Mouse (Mus musculus): ENCODE measurements around the gene Klhdc4. TPM values are rescaled to one million over a fixed set of nuclear protein-coding genes. Genes with fewer than 3 reads are reported as not detected.

The Klhdc4 gene
- polyA plus RNA-seq, 2 experiments: 15.6 to 17.0 TPM

DNA sequence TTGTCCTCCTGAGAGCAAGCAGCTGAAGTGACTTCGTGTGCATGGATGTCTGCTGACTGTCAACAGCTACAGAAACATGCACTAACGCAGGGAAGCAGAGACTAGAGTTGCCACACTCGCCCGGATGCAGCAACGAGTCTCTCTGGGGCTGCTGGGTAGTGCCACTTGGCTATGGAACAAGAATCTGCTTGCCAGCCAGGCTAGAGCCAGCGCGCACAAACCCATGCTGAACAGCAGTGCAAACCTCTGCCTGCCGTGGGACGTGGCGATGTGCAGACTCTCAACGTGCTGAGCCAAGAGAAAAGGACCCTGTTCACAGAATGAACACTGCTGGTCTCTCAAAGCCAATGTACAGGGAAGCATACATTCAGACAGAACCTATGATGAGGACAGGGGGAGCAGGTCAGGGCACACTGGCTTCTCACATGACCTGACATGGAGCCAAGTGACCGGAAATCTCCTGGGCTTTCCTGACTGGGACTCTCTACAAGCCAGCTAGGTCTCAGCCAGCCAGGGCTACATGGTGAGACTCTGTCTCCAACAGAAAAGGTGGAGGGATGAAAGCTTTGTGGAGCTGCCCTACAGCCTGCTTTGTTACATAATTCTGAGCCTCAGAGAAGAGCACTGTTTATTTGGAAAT lies 17.3 kb downstream of the Klhdc4 start:
- Histone ChIP-seq H3K4me1 (replicated peaks; ENCODE audit: control insufficient read depth in 2 of 2, insufficient read depth in 2 of 2, low read length in 1 of 2) (no peaks in the 10 kb centered on the region), H3K36me3 (replicated peaks; ENCODE audit: control insufficient read depth, insufficient read depth, low read depth) (no peaks in the 10 kb centered on the region), H3K4me2 (ENCODE audit: low read depth) (no peak overlapping the region), H3K27ac (no peak overlapping the region), H3K4me3 (ENCODE audit: insufficient read depth in 1 of 2, low read depth in 2 of 2, low read length in 2 of 2) (no peak overlapping the region), H3K9ac (replicated peaks) (no peak overlapping the region), H3K27me3 (ENCODE audit: control insufficient read depth, insufficient read depth, low read length) (no peaks in the 10 kb centered on the region), H3K9me3 (ENCODE audit: control insufficient read depth, low read length) (no peaks in the 10 kb centered on the region)
- WGBS (ENCODE audit: insufficient replicate concordance): 82% methylated on average over 12 of the region's 12 CpGs
- TF ChIP-seq CTCF (IDR thresholded peaks at IDR 0.05; ENCODE audit: low read depth) (no peak), EP300 (IDR thresholded peaks at IDR 0.05; ENCODE audit: low read depth) (no peak)
- no peak for DNase-seq (ENCODE audit: low read depth in 3 of 3, low spot score in 3 of 3)
- ATAC-seq (ENCODE audit: insufficient read depth): no peak

DNA sequence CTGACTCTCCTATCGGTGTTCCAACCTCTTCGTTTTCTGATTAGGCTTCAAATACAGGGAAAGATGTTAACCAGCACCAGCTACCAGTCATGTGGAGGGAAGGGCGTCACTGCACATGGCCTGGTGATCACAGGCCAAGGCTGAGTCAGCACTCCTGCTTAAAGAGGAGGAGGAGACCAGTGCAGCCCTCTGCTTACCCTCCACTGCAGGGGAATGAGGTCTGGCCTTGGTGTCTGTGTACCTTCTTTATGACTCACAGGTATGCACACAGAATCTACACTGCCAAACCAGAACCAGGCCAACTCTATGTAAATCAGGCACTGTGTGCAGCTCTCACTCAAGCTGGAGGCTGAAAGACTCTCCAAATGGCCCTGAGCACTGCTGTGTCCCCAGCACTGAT lies 17.9 kb downstream of the Klhdc4 start:
- DNase-seq (ENCODE audit: low read depth in 3 of 3, low spot score in 3 of 3): no peak
- no peaks in the 10 kb centered on the region for H3K9me3 ChIP-seq (ENCODE audit: control insufficient read depth, low read length)
- no peaks in the 10 kb centered on the region for H3K27me3 ChIP-seq (ENCODE audit: control insufficient read depth, insufficient read depth, low read length)
- H3K27ac ChIP-seq: no peak overlapping the region
- no peaks in the 10 kb centered on the region for H3K36me3 ChIP-seq (replicated peaks; ENCODE audit: control insufficient read depth, insufficient read depth, low read depth)
- 72% methylated on average over 3 of the region's 3 CpGs for WGBS (ENCODE audit: insufficient replicate concordance)
- no peak overlapping the region for H3K4me2 ChIP-seq (ENCODE audit: low read depth)
- H3K4me1 ChIP-seq (replicated peaks; ENCODE audit: control insufficient read depth in 2 of 2, insufficient read depth in 2 of 2, low read length in 1 of 2): no peaks in the 10 kb centered on the region
- H3K4me3 ChIP-seq (ENCODE audit: insufficient read depth in 1 of 2, low read depth in 2 of 2, low read length in 2 of 2): no peak overlapping the region
- no peak for ATAC-seq (ENCODE audit: insufficient read depth)
- no peak for TF ChIP-seq CTCF (IDR thresholded peaks at IDR 0.05; ENCODE audit: low read depth)
- no peak for TF ChIP-seq EP300 (IDR thresholded peaks at IDR 0.05; ENCODE audit: low read depth)
- H3K9ac ChIP-seq (replicated peaks): no peak overlapping the region

DNA sequence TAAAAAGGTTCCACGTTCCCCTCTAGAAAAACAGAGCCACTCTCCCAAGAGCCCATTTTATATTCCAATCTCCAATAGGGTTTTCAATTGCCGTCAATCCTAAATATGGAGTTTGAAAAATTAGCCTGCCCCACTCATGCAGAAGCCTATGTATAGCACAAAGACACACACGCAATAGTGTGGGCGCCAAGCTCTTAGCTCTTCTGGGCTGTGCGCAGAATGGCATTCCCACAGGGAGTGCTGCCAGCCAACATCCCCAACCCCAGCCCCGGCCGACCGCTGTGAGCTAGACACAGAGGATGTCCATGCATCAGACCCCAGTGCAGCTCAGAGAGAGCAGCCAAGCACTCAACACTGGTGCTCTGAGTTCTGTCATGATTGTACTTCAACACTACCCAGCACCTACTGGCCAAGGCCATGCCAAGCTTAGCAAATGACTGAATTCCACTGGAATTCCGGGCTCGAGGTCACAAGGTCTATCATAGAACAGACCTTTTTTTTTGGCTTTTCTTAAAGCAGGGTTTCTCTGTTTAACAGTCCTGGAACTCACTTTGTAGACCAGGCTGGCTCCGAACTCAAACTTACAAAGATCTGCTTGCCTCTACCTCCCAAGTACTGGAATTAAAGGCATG lies 19.7 kb downstream of the Klhdc4 start:
- 80% methylated on average over 11 of the region's 11 CpGs for WGBS (ENCODE audit: insufficient replicate concordance)

DNA sequence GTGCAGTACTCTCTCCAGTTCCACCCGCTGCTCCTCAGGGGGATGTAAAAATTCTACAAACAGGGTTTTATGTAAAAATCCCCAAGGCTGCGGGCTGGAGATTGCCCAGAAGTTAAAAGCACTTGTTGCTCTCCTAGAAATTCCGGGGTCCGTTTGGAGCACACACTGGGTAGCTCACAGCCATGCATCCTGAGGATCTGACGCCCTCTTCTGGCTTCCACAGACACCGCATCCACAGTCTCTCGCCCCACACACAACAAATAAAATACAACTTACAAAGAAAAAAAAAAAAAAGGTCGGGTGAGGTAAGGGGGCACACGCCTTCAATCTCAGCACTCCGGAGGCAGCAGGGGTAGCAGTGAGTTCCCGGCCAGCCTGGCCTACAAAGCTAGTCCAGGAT lies 21.3 kb downstream of the Klhdc4 start:
- Histone ChIP-seq H3K4me2 (ENCODE audit: low read depth) (no peak overlapping the region), H3K4me3 (ENCODE audit: insufficient read depth in 1 of 2, low read depth in 2 of 2, low read length in 2 of 2) (no peak overlapping the region), H3K36me3 (replicated peaks; ENCODE audit: control insufficient read depth, insufficient read depth, low read depth) (0 out of 2 replicates have a peak, but pooled peaks cover 3% of the 10 kb centered on the region), H3K4me1 (replicated peaks; ENCODE audit: control insufficient read depth in 2 of 2, insufficient read depth in 2 of 2, low read length in 1 of 2) (no peaks in the 10 kb centered on the region), H3K27ac (no peak overlapping the region), H3K9ac (replicated peaks) (no peak overlapping the region), H3K9me3 (ENCODE audit: control insufficient read depth, low read length) (no peaks in the 10 kb centered on the region), H3K27me3 (ENCODE audit: control insufficient read depth, insufficient read depth, low read length) (no peaks in the 10 kb centered on the region)
- DNase-seq (ENCODE audit: low read depth in 3 of 3, low spot score in 3 of 3) (no peak), ATAC-seq (ENCODE audit: insufficient read depth) (no peak)
- no peak for TF ChIP-seq CTCF (IDR thresholded peaks at IDR 0.05; ENCODE audit: low read depth)
- no peak for TF ChIP-seq EP300 (IDR thresholded peaks at IDR 0.05; ENCODE audit: low read depth)
- WGBS (ENCODE audit: insufficient replicate concordance): 63% methylated on average over 11 of the region's 11 CpGs

More for the DNA sequence above, 19.7 kb downstream of the Klhdc4 start:
- TF ChIP-seq EP300 (IDR thresholded peaks at IDR 0.05; ENCODE audit: low read depth): no peak
- no peak for TF ChIP-seq CTCF (IDR thresholded peaks at IDR 0.05; ENCODE audit: low read depth)
- H3K27ac ChIP-seq: no peak overlapping the region
- ATAC-seq (ENCODE audit: insufficient read depth) (no peak), DNase-seq (ENCODE audit: low read depth in 3 of 3, low spot score in 3 of 3) (no peak)
- no peak overlapping the region for H3K9ac ChIP-seq (replicated peaks)
- no peaks in the 10 kb centered on the region for H3K27me3 ChIP-seq (ENCODE audit: control insufficient read depth, insufficient read depth, low read length)
- H3K9me3 ChIP-seq (ENCODE audit: control insufficient read depth, low read length): no peaks in the 10 kb centered on the region
- H3K36me3 ChIP-seq (replicated peaks; ENCODE audit: control insufficient read depth, insufficient read depth, low read depth): 0 out of 2 replicates have a peak, but pooled peaks cover 3% of the 10 kb centered on the region
- H3K4me3 ChIP-seq (ENCODE audit: insufficient read depth in 1 of 2, low read depth in 2 of 2, low read length in 2 of 2): no peak overlapping the region
- H3K4me2 ChIP-seq (ENCODE audit: low read depth): no peak overlapping the region
- no peaks in the 10 kb centered on the region for H3K4me1 ChIP-seq (replicated peaks; ENCODE audit: control insufficient read depth in 2 of 2, insufficient read depth in 2 of 2, low read length in 1 of 2)

DNA sequence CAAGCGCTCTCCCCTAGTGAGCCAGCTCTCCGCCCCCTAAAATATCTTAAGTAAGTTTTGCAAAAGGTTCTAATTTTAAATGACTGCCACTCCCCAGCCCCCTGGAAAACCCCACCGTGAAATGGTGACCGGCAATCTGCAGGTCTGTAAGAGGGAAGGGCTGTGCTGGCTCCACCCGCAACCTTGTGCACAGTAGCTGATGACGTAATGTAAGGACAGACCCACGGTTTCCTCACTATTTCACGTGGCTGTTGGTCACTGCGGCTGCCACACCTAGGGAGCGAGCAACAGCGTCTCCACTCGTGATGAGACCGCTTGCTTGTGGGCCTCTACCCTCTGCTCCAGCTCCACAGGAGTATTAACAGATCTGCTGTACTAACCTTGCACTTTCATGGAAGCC lies 23.2 kb downstream of the Klhdc4 start:
- Histone ChIP-seq H3K36me3 (replicated peaks; ENCODE audit: control insufficient read depth, insufficient read depth, low read depth) (0 out of 2 replicates have a peak, but pooled peaks cover 3% of the 10 kb centered on the region), H3K4me2 (ENCODE audit: low read depth) (no peak overlapping the region), H3K9ac (replicated peaks) (no peak overlapping the region), H3K27me3 (ENCODE audit: control insufficient read depth, insufficient read depth, low read length) (no peaks in the 10 kb centered on the region), H3K27ac (no peak overlapping the region), H3K4me3 (ENCODE audit: insufficient read depth in 1 of 2, low read depth in 2 of 2, low read length in 2 of 2) (no peak overlapping the region), H3K9me3 (ENCODE audit: control insufficient read depth, low read length) (no peaks in the 10 kb centered on the region), H3K4me1 (replicated peaks; ENCODE audit: control insufficient read depth in 2 of 2, insufficient read depth in 2 of 2, low read length in 1 of 2) (no peaks in the 10 kb centered on the region)
- DNase-seq (ENCODE audit: low read depth in 3 of 3, low spot score in 3 of 3): no peak
- no peak for ATAC-seq (ENCODE audit: insufficient read depth)
- TF ChIP-seq CTCF (IDR thresholded peaks at IDR 0.05; ENCODE audit: low read depth) (no peak), EP300 (IDR thresholded peaks at IDR 0.05; ENCODE audit: low read depth) (no peak)
- WGBS (ENCODE audit: insufficient replicate concordance): 75% methylated on average over 13 of the region's 13 CpGs

Data from liver, embryonic 14.5 days (tissue).